Mouse (Mus musculus): ENCODE measurements around the gene Gps2. TPM values are rescaled to one million over a fixed set of nuclear protein-coding genes. Genes with fewer than 3 reads are reported as not detected.

The Gps2 gene
- polyA plus RNA-seq, 1 experiment, result 104 TPM

DNA sequence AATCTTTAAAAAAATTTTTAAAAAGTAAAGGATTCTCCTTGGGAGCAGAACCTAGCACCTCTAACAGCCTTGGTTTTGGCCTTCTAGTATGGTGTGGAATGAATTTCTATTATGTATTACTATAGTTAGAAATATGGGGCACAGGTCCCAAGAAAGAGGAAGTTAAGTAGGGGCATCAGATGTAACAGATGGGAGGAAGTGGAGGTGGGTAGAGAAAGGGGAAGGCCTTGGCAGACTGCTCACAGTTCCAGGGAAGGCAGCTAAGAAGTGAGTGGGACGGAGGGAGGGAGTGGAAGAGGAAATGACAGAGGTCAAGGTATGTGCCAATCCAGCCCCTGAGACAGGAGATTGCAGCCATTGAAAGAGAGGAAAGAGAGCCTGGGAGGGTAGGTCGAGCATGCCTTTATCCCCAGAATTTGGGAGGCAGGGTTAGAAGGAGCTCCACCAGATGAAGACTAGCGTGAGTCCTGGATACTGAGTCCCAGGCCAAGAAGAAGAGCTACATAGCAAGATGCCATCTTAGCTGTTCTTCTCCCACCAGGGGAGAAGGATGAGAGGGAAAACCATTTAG, 17.4 kb downstream of the Gps2 start:
- no peak overlapping the region for H3K4me3 ChIP-seq (ENCODE audit: low read depth, low read length)
- peaks cover 8% of the 10 kb centered on the region; the same call in 1 of the 2 replicates for H3K27me3 ChIP-seq (ENCODE audit: control insufficient read depth, insufficient read depth, low read length)
- H3K36me3 ChIP-seq (ENCODE audit: control insufficient read depth, insufficient read depth, low read length), result no peaks in the 10 kb centered on the region
- TF ChIP-seq CTCF (IDR thresholded peaks at IDR 0.05; ENCODE audit: extremely low read depth, insufficient read length, insufficient replicate concordance, low read depth, low read length), result no peak
- no peak overlapping the region for H3K27ac ChIP-seq (ENCODE audit: insufficient read depth, low read depth, low read length)
- 69% methylated on average over 3 of the region's 3 CpGs for WGBS
- H3K4me1 ChIP-seq (ENCODE audit: control insufficient read depth, insufficient read depth, insufficient read length, low read length), result peaks cover 6% of the 10 kb centered on the region; the same call in 1 of the 2 replicates

DNA sequence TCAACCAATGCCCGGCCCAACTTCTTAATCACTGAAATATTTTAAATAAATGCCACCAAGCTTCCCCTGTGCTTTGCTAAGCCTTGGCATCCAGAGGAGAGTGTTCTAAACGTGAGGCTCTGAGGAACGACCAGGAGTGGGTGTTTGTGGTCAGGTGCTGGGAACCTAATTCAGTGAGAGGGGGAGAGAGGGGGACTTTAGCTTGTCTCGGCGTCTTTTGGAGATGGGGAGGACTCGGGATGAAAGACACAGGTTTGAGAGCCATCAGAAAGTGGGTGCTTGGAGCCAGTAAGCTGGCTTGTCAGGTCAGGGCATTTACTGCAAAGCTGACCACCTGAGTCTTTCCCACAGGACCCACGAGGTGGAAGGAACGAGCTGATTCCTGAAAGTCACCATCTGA, 18.1 kb downstream of the Gps2 start:
- H3K27ac ChIP-seq (ENCODE audit: insufficient read depth, low read depth, low read length), result no peak overlapping the region
- peaks cover 11% of the 10 kb centered on the region; the same call in 1 of the 2 replicates for H3K27me3 ChIP-seq (ENCODE audit: control insufficient read depth, insufficient read depth, low read length)
- no peaks in the 10 kb centered on the region for H3K36me3 ChIP-seq (ENCODE audit: control insufficient read depth, insufficient read depth, low read length)
- H3K4me3 ChIP-seq (ENCODE audit: low read depth, low read length), result no peak overlapping the region
- whole genome bisulfite sequencing, result 70% methylated on average over 8 of the region's 8 CpGs
- H3K4me1 ChIP-seq (ENCODE audit: control insufficient read depth, insufficient read depth, insufficient read length, low read length), result peaks cover 8% of the 10 kb centered on the region
- TF ChIP-seq CTCF (IDR thresholded peaks at IDR 0.05; ENCODE audit: extremely low read depth, insufficient read length, insufficient replicate concordance, low read depth, low read length) (no peak; the same call in 1 of the 2 replicates), POLR2A (IDR thresholded peaks at IDR 0.05; ENCODE audit: low read depth, low read length) (no peak)

DNA sequence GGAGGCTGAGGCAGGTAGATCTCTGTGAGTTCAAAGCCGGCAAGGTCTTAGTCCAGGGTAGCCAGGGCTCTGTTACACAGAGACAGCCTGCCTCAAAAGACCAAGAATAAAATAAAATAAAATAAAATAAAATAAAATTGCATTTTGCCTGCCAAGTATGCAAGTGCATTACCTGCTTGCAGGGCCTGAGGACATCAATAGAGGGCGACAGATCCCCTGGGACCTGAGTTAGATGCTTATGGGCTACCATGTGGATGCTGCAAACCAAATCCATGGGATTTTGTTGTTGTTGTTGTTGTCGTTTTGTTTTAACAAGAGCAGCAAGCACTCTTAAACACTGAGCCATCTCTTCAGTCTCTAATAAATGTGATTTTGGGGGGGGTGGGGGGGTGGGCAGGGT, 18.6 kb downstream of the Gps2 start:
- Histone ChIP-seq H3K36me3 (ENCODE audit: control insufficient read depth, insufficient read depth, low read length) (no peaks in the 10 kb centered on the region), H3K27ac (ENCODE audit: insufficient read depth, low read depth, low read length) (no peak overlapping the region), H3K4me3 (ENCODE audit: low read depth, low read length) (no peak overlapping the region), H3K27me3 (ENCODE audit: control insufficient read depth, insufficient read depth, low read length) (peaks cover 11% of the 10 kb centered on the region; the same call in 1 of the 2 replicates), H3K4me1 (ENCODE audit: control insufficient read depth, insufficient read depth, insufficient read length, low read length) (peaks cover 11% of the 10 kb centered on the region)
- 36% methylated on average over 3 of the region's 3 CpGs for WGBS
- no peak for TF ChIP-seq POLR2A (IDR thresholded peaks at IDR 0.05; ENCODE audit: low read depth, low read length)
- no peak for TF ChIP-seq CTCF (IDR thresholded peaks at IDR 0.05; ENCODE audit: extremely low read depth, insufficient read length, insufficient replicate concordance, low read depth, low read length)

- Histone ChIP-seq H3K36me3 (ENCODE audit: control insufficient read depth, insufficient read depth, low read length) (no peaks in the 10 kb centered on the region), H3K4me1 (ENCODE audit: control insufficient read depth, insufficient read depth, insufficient read length, low read length) (peaks cover 11% of the 10 kb centered on the region), H3K27me3 (ENCODE audit: control insufficient read depth, insufficient read depth, low read length) (peaks cover 11% of the 10 kb centered on the region; the same call in 1 of the 2 replicates), H3K4me3 (ENCODE audit: low read depth, low read length) (no peak overlapping the region), H3K27ac (ENCODE audit: insufficient read depth, low read depth, low read length) (no peak overlapping the region)
- TF ChIP-seq CTCF (IDR thresholded peaks at IDR 0.05; ENCODE audit: extremely low read depth, insufficient read length, insufficient replicate concordance, low read depth, low read length), result no peak
- TF ChIP-seq POLR2A (IDR thresholded peaks at IDR 0.05; ENCODE audit: low read depth, low read length), result no peak
- WGBS, result 52% methylated on average over 4 of the region's 4 CpGs
Measured at GRCm38 (mm10) chr11:69933066-69933465, 19.4 kb downstream of the Gps2 start.

DNA sequence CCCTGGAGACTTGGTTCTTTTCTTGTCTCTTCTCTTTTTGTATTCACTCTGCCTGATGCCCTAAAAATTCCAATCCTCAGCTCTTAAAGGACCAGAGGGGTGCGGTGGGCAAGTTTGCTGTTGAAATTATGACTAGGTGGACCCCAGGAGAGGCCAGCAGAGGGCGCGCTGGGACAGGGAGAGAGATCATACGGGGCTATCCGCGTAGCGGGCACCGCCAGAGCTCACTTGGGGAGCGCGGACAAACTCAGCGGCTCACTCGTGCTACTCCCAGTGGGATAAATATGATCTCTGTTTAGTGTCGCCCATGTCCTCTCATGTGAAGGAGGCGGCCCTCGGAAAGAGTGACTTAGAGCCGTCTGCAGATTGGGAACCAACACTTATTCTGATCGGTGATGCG, 20.5 kb downstream of the Gps2 start:
- peaks cover 11% of the 10 kb centered on the region for H3K4me1 ChIP-seq (ENCODE audit: control insufficient read depth, insufficient read depth, insufficient read length, low read length)
- no peak for TF ChIP-seq POLR2A (IDR thresholded peaks at IDR 0.05; ENCODE audit: low read depth, low read length)
- TF ChIP-seq CTCF (IDR thresholded peaks at IDR 0.05; ENCODE audit: extremely low read depth, insufficient read length, insufficient replicate concordance, low read depth, low read length), result peak; percentile 93
- H3K27me3 ChIP-seq (ENCODE audit: control insufficient read depth, insufficient read depth, low read length), result peaks cover 11% of the 10 kb centered on the region; the same call in 1 of the 2 replicates
- H3K4me3 ChIP-seq (ENCODE audit: low read depth, low read length), result peak overlapping the region; percentile 26; the same call in 1 of the 2 replicates
- no peak overlapping the region for H3K27ac ChIP-seq (ENCODE audit: insufficient read depth, low read depth, low read length)
- 1% methylated on average over 18 of the region's 18 CpGs for WGBS
- H3K36me3 ChIP-seq (ENCODE audit: control insufficient read depth, insufficient read depth, low read length), result no peaks in the 10 kb centered on the region

GRCm38 (mm10) chr11:69934681-69935080, 21.0 kb downstream of the Gps2 start:
- peaks cover 11% of the 10 kb centered on the region for H3K4me1 ChIP-seq (ENCODE audit: control insufficient read depth, insufficient read depth, insufficient read length, low read length)
- H3K27ac ChIP-seq (ENCODE audit: insufficient read depth, low read depth, low read length), result no peak overlapping the region
- H3K36me3 ChIP-seq (ENCODE audit: control insufficient read depth, insufficient read depth, low read length), result no peaks in the 10 kb centered on the region
- H3K27me3 ChIP-seq (ENCODE audit: control insufficient read depth, insufficient read depth, low read length), result peaks cover 11% of the 10 kb centered on the region; the same call in 1 of the 2 replicates
- H3K4me3 ChIP-seq (ENCODE audit: low read depth, low read length), result no peak overlapping the region
- TF ChIP-seq POLR2A (IDR thresholded peaks at IDR 0.05; ENCODE audit: low read depth, low read length) (no peak), CTCF (IDR thresholded peaks at IDR 0.05; ENCODE audit: extremely low read depth, insufficient read length, insufficient replicate concordance, low read depth, low read length) (no peak)
- 11% methylated on average over 6 of the region's 6 CpGs for WGBS

- WGBS, result 2% methylated on average over 49 of the region's 62 CpGs
- no peak for TF ChIP-seq POLR2A (IDR thresholded peaks at IDR 0.05; ENCODE audit: low read depth, low read length)
- no peak for TF ChIP-seq CTCF (IDR thresholded peaks at IDR 0.05; ENCODE audit: extremely low read depth, insufficient read length, insufficient replicate concordance, low read depth, low read length)
- H3K4me3 ChIP-seq (ENCODE audit: low read depth, low read length), result peak within 1 kb of the TSS; percentile 49
- H3K36me3 ChIP-seq (ENCODE audit: control insufficient read depth, insufficient read depth, low read length), result no peaks in the 10 kb centered on the region
- peaks cover 11% of the 10 kb centered on the region for H3K4me1 ChIP-seq (ENCODE audit: control insufficient read depth, insufficient read depth, insufficient read length, low read length)
- H3K27ac ChIP-seq (ENCODE audit: insufficient read depth, low read depth, low read length), result no peak within 1 kb of the TSS
- peaks cover 11% of the 10 kb centered on the region; the same call in 1 of the 2 replicates for H3K27me3 ChIP-seq (ENCODE audit: control insufficient read depth, insufficient read depth, low read length)
Measured at GRCm38 (mm10) chr11:69935137-69935879, 21.6 kb downstream of the Gps2 start, which contains the start of gene Ybx2. Gene Ybx2, plus strand, starts transcription at chr11:69935796.
